29 mouse cellular contexts compared by ENCODE assay signal in genomic region chr11:85454305-85454682, GRCm38 (mm10).
"Had no signal": no experiment of that assay in that cellular context is flagged by ENCODE, and none has a peak within 500 bp of the region (broad histone marks: within the 10 kb centered on the region; RNA-seq: fewer than 3 reads in every experiment).

No protein-coding gene starts in this region.

- H3K9me3 ChIP-seq: embryonic facial prominence, embryonic 10.5 days; embryonic facial prominence, embryonic 12.5 days; embryonic facial prominence, embryonic 13.5 days; embryonic facial prominence, embryonic 15.5 days; forebrain, embryonic 10.5 days; forebrain, embryonic 12.5 days; forebrain, embryonic 13.5 days; forebrain, embryonic 15.5 days had no signal

- H3K36me3 ChIP-seq: embryonic facial prominence, embryonic 10.5 days; embryonic facial prominence, embryonic 12.5 days; embryonic facial prominence, embryonic 13.5 days; embryonic facial prominence, embryonic 15.5 days; forebrain, embryonic 10.5 days; forebrain, embryonic 12.5 days; forebrain, embryonic 15.5 days had no signal

- H3K4me3 ChIP-seq: embryonic facial prominence, embryonic 10.5 days; embryonic facial prominence, embryonic 12.5 days; embryonic facial prominence, embryonic 13.5 days; embryonic facial prominence, embryonic 15.5 days; erythroblast, embryonic 14.5 days; forebrain, embryonic 10.5 days; forebrain, embryonic 12.5 days; forebrain, embryonic 13.5 days; forebrain, embryonic 15.5 days; gastrocnemius, adult 2 months; heart, adult 2 months had no signal

- DNase-seq: cerebellum, adult 2 months; cerebellum, adult 8-10 months; cerebellum, adult 9-10 months; cerebellum, adult 9-11 months; cerebellum, postnatal 10 days; cerebellum, postnatal 14 days; cerebellum, postnatal 25 days; cerebellum, postnatal 36 days; embryo, embryonic 11 days; forebrain, postnatal 0 days; gastrocnemius, adult 2 months; gastrocnemius, postnatal 10 days; gastrocnemius, postnatal 14 days; gastrocnemius, postnatal 25 days; gastrocnemius, postnatal 36 days; heart, adult 11 months; heart, adult 18-20 months; heart, adult 2 months had no signal

- H3K4me2 ChIP-seq: embryonic facial prominence, embryonic 12.5 days; embryonic facial prominence, embryonic 13.5 days; embryonic facial prominence, embryonic 15.5 days; forebrain, embryonic 12.5 days; forebrain, embryonic 13.5 days; forebrain, embryonic 15.5 days had no signal

- ATAC-seq: forebrain, embryonic 13.5 days; forebrain, embryonic 14.5 days; forebrain, embryonic 15.5 days; forebrain, embryonic 16.5 days; forebrain, postnatal 0 days had no signal

- H3K27me3 ChIP-seq: embryonic facial prominence, embryonic 12.5 days; embryonic facial prominence, embryonic 13.5 days; embryonic facial prominence, embryonic 15.5 days; forebrain, embryonic 12.5 days; forebrain, embryonic 13.5 days; forebrain, embryonic 15.5 days had no signal

- H3K9ac ChIP-seq: embryonic facial prominence, embryonic 12.5 days; embryonic facial prominence, embryonic 13.5 days; embryonic facial prominence, embryonic 15.5 days; forebrain, embryonic 12.5 days; forebrain, embryonic 13.5 days; forebrain, embryonic 15.5 days; forebrain, postnatal 0 days had no signal

- H3K4me1 ChIP-seq: embryonic facial prominence, embryonic 12.5 days; embryonic facial prominence, embryonic 13.5 days; embryonic facial prominence, embryonic 15.5 days; forebrain, embryonic 12.5 days; forebrain, embryonic 13.5 days; forebrain, embryonic 15.5 days had no signal

- H3K27ac ChIP-seq: embryonic facial prominence, embryonic 10.5 days; embryonic facial prominence, embryonic 12.5 days; embryonic facial prominence, embryonic 13.5 days; embryonic facial prominence, embryonic 15.5 days; forebrain, embryonic 10.5 days; forebrain, embryonic 12.5 days; forebrain, embryonic 13.5 days; forebrain, embryonic 15.5 days; gastrocnemius, adult 2 months; heart, adult 2 months had no signal
